Mouse (Mus musculus) spleen, adult 2 months (tissue): ENCODE measurements around the gene Tdrd6. TPM values are rescaled to one million over a fixed set of nuclear protein-coding genes. Genes with fewer than 3 reads are reported as not detected.

Experiments used
- DNase-seq, 2 experiments: peaks; one replicate each; pipeline versions ENCODE4 v3.0.0 to v3.0.0-alpha.2; 2012 to 2021; ENCODE audit warnings: low spot score in 2 of 2, low read depth in 1 of 2
- H3K27ac ChIP-seq: fragments of 200-500 bp; 2 replicates; pipeline ENCODE4 v1.5.1; 2012; ENCODE audit warnings: low read length, inconsistent platforms; ENCODE audit not compliant: insufficient read depth
- H3K27me3 ChIP-seq: fragments of 200-500 bp; 2 replicates; pipeline ENCODE4 v1.6.1; 2012; ENCODE audit warnings: mild to moderate bottlenecking, moderate library complexity, low read length, inconsistent platforms; ENCODE audit not compliant: control insufficient read depth, insufficient read depth
- H3K36me3 ChIP-seq: fragments of 200-500 bp; 2 replicates; pipeline ENCODE4 v1.6.1; 2012; ENCODE audit warnings: mild to moderate bottlenecking, low read length, inconsistent platforms; ENCODE audit not compliant: control insufficient read depth, insufficient read depth
- H3K4me1 ChIP-seq: fragments of 200-500 bp; 2 replicates; pipeline ENCODE4 v1.6.1; 2011; ENCODE audit warnings: inconsistent platforms; ENCODE audit not compliant: control insufficient read depth, insufficient read depth, insufficient read length
- H3K4me3 ChIP-seq: fragments of 200-500 bp; 2 replicates; pipeline ENCODE4 v1.5.1; 2011; ENCODE audit warnings: mild to moderate bottlenecking, inconsistent platforms; ENCODE audit not compliant: insufficient read depth, insufficient read length; ENCODE audit errors: extremely low read depth
- CTCF ChIP-seq: fragments of 200-500 bp; IDR thresholded peaks from 2 replicates; pipeline ENCODE4 v1.5.1; 2011; ENCODE audit warnings: mild to moderate bottlenecking, inconsistent platforms; ENCODE audit not compliant: insufficient read depth, insufficient read length, insufficient replicate concordance; ENCODE audit errors: extremely low read depth
- POLR2A ChIP-seq: fragments of 200-500 bp; IDR thresholded peaks from 2 replicates; pipeline ENCODE4 v1.6.1; 2011; ENCODE audit warnings: low read depth, low read length, inconsistent platforms
- WGBS: fragments of 180-500 bp; shearing (Covaris S2); methylation state at CpG from one replicate; pipeline ENCODE4 v1.1.7; 2018; 5-methylcytosine and 5-hydroxymethylcytosine counted together
- polyA plus RNA-seq: library from polyadenylated mRNA; depleted of rRNA; stranded (reverse); fragments of >200 nt; gene quantifications from 2 replicates; pipeline ENCODE4 v1.2.3, GENCODE M21; 2012

Gene Tdrd6
- polyA plus RNA-seq, 1 experiment = not detected

DNA sequence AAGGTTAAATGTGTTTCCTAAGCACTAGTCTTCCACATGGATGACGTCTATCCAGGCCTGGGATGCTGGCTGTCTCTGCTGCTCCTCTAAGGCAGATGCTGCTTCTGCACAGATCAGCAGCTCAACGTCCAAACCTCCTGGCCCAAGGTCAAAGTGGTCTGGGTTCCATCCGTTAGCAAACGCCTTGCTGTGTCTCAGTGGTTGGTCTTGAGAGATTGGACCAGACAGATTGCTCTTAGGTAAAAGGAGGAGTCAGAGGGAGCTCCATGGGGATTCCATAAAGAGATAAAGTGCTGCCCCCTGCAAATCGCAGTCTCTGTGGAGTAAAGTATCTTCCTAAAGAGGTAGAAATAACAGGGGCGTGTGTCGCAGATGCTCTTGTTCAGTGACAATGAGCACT is 13.1 kb upstream of the Tdrd6 start:
- Histone ChIP-seq H3K4me3 (no peak overlapping the region), H3K27ac (no peak overlapping the region), H3K4me1 (no peaks in the 10 kb centered on the region), H3K27me3 (no peaks in the 10 kb centered on the region), H3K36me3 (no peaks in the 10 kb centered on the region)
- 92% methylated on average over 7 of the region's 7 CpGs for WGBS
- no peak for DNase-seq
- TF ChIP-seq CTCF (no peak), POLR2A (no peak)

DNA sequence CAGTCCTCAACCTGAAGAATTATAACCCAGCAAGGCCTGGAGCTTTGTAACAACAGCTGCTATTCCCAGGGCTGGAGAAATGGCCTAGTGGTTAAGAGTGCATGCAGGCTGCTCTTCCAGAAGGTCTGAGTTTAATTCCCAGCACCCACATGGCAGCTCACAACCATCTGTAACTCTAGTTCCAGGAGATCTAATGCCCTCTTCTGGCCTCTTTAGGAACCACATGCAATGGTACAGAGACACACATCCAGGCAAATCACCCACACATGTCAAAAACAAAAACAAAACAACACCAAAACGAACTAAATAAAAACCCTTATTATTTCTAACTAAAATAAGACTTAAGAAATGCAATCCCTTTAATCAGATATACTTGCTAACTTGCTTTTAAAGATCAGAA is 10.7 kb upstream of the Tdrd6 start:
- H3K36me3 ChIP-seq = no peaks in the 10 kb centered on the region
- H3K4me1 ChIP-seq = no peaks in the 10 kb centered on the region
- 75% methylated on average over 1 of the region's 1 CpGs for WGBS
- H3K4me3 ChIP-seq = no peak overlapping the region
- H3K27me3 ChIP-seq = no peaks in the 10 kb centered on the region
- TF ChIP-seq CTCF = no peak
- no peak for TF ChIP-seq POLR2A
- DNase-seq = no peak
- no peak overlapping the region for H3K27ac ChIP-seq

DNA sequence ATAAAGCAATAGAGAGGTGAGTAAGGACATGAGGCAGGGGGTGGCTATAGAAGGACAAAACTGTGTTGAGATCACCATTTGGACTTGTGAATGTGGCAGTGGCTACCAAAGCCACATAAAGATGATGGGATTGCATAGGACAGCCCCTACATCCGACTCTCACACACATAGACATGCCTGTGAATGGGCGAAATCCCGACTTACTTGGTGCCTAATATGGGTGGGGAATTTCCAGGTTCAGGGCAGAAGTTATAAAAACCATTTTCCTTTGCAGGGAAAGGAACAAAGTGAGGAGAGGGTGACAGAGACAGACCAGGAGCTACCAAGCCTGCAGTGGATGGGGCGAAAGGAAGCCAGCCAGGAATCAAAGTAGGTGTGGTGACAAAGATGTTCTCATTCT is 7.0 kb upstream of the Tdrd6 start:
- Histone ChIP-seq H3K4me3 (no peak overlapping the region), H3K27ac (no peak overlapping the region), H3K36me3 (no peaks in the 10 kb centered on the region), H3K27me3 (no peaks in the 10 kb centered on the region), H3K4me1 (no peaks in the 10 kb centered on the region)
- WGBS = 91% methylated on average over 4 of the region's 4 CpGs
- TF ChIP-seq CTCF (no peak), POLR2A (no peak)
- no peak for DNase-seq

GRCm38 (mm10) chr17:43630427-43630760 is 295 bp upstream of the Tdrd6 start:
- WGBS = 75% methylated on average over 13 of the region's 13 CpGs
- H3K4me1 ChIP-seq = peaks cover 4% of the 10 kb centered on the region; the same call in 1 of the 2 replicates
- H3K27me3 ChIP-seq = peaks cover 9% of the 10 kb centered on the region
- no peak overlapping the region for H3K4me3 ChIP-seq
- H3K36me3 ChIP-seq = no peaks in the 10 kb centered on the region
- DNase-seq = no peak
- no peak overlapping the region for H3K27ac ChIP-seq
- no peak for TF ChIP-seq POLR2A
- no peak for TF ChIP-seq CTCF

GRCm38 (mm10) chr17:43629026-43629495 is 1.0 kb downstream of the Tdrd6 start:
- peaks cover 4% of the 10 kb centered on the region; the same call in 1 of the 2 replicates for H3K4me1 ChIP-seq
- no peaks in the 10 kb centered on the region for H3K36me3 ChIP-seq
- H3K4me3 ChIP-seq = no peak overlapping the region
- WGBS = 39% methylated on average over 24 of the region's 24 CpGs
- H3K27ac ChIP-seq = no peak overlapping the region
- peaks cover 9% of the 10 kb centered on the region for H3K27me3 ChIP-seq
- TF ChIP-seq POLR2A = no peak
- TF ChIP-seq CTCF = no peak
- DNase-seq = no peak

DNA sequence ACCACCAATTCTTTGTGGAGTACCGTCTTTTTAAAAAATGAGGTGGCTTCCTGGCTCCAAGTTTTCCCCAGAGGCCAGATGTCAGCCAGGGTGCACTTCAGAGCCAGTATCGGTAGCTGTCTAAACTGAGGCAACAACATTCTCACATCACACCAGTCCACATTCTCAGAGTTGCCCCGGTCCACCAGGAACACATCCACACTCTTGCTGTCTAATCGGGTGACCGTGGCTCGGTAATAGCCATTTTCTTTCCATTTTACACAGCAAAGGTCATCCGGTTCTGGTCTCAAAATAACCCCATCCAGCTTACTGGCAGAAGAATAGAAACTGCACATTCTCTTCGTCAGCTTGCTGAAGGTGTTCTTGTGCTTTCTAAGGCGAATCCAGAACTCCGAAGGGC is 1.9 kb downstream of the Tdrd6 start:
- TF ChIP-seq POLR2A (no peak), CTCF (no peak)
- WGBS = 88% methylated on average over 10 of the region's 10 CpGs
- Histone ChIP-seq H3K36me3 (no peaks in the 10 kb centered on the region), H3K4me3 (no peak overlapping the region), H3K4me1 (peaks cover 4% of the 10 kb centered on the region; the same call in 1 of the 2 replicates), H3K27ac (no peak overlapping the region), H3K27me3 (peaks cover 9% of the 10 kb centered on the region)
- no peak for DNase-seq

- no peak for TF ChIP-seq POLR2A
- TF ChIP-seq CTCF = no peak
- no peak overlapping the region for H3K4me3 ChIP-seq
- DNase-seq = no peak
- WGBS = 91% methylated on average over 10 of the region's 10 CpGs
- no peak overlapping the region for H3K27ac ChIP-seq
- H3K4me1 ChIP-seq = no peaks in the 10 kb centered on the region
- H3K27me3 ChIP-seq = no peaks in the 10 kb centered on the region
- H3K36me3 ChIP-seq = no peaks in the 10 kb centered on the region
Observed at GRCm38 (mm10) chr17:43622076-43622475, 8.0 kb downstream of the Tdrd6 start.

DNA sequence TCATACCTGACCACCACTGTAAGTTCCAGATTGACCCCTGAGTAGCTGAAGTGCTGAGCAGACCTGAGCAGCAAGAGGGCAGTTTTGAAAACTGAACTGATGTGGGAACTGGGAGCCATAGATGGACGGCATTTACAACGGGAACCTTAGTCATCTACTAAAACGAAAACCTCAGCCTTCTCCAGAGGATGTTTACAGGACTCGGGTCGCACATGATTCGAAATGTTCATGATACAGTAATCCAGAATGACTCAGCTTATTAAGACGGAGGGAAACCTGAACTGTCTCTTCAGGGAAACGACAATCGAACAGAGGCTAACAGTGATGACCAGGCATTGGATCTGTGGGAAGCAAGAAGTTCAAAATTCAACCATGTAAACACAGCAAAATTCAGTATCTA is 10.9 kb downstream of the Tdrd6 start:
- Histone ChIP-seq H3K27ac (no peak overlapping the region), H3K36me3 (no peaks in the 10 kb centered on the region), H3K4me1 (no peaks in the 10 kb centered on the region), H3K4me3 (no peak overlapping the region), H3K27me3 (no peaks in the 10 kb centered on the region)
- 79% methylated on average over 9 of the region's 9 CpGs for WGBS
- no peak for DNase-seq
- no peak for TF ChIP-seq CTCF
- no peak for TF ChIP-seq POLR2A
